Mouse (Mus musculus): ENCODE results near the gene Mrps9.
"Not testable (repeated sequence)": the region's sequence is repeated elsewhere in the genome, so short reads cannot be mapped to it uniquely, and the experiment has no call there.

The Mrps9 gene

GRCm38 (mm10) chr1:42850663-42851397 lies at the start of gene Mrps9:
Gene Mrps9 (plus strand): TSS chr1:42851233.
- DNase-seq (ENCODE audit: inconsistent age in 2 of 2, low spot score in 1 of 2): peak; percentile 98 to 99

GRCm38 (mm10) chr1:42813301-42813845 lies 37.7 kb upstream of the Mrps9 start:
- no peak for DNase-seq (ENCODE audit: inconsistent age in 2 of 2, low spot score in 1 of 2)

GRCm38 (mm10) chr1:42814798-42815619 lies 36.0 kb upstream of the Mrps9 start:
- DNase-seq (ENCODE audit: inconsistent age in 2 of 2, low spot score in 1 of 2): no peak

GRCm38 (mm10) chr1:42851398-42851767 lies 350 bp downstream of the Mrps9 start:
- no peak for DNase-seq (ENCODE audit: inconsistent age in 2 of 2, low spot score in 1 of 2)

- peak in 1 of 2 experiments; percentile 43 for DNase-seq (ENCODE audit: inconsistent age in 2 of 2, low spot score in 1 of 2)
Observed at GRCm38 (mm10) chr1:42851810-42852209, 777 bp downstream of the Mrps9 start.

GRCm38 (mm10) chr1:42864719-42865250 lies 13.8 kb downstream of the Mrps9 start:
- no peak for DNase-seq (ENCODE audit: inconsistent age in 2 of 2, low spot score in 1 of 2)

GRCm38 (mm10) chr1:42865336-42865939 lies 14.4 kb downstream of the Mrps9 start:
- DNase-seq (ENCODE audit: inconsistent age in 2 of 2, low spot score in 1 of 2): peak in 1 of 2 experiments; percentile 16

- peak in 1 of 2 experiments; percentile 79 for DNase-seq (ENCODE audit: inconsistent age in 2 of 2, low spot score in 1 of 2)
Observed at GRCm38 (mm10) chr1:42865986-42866385, 15.0 kb downstream of the Mrps9 start.

GRCm38 (mm10) chr1:42867188-42867587 lies 16.2 kb downstream of the Mrps9 start:
- no peak for DNase-seq (ENCODE audit: inconsistent age in 2 of 2, low spot score in 1 of 2)

- DNase-seq (ENCODE audit: inconsistent age in 2 of 2, low spot score in 1 of 2): no peak
Observed at GRCm38 (mm10) chr1:42874174-42874573, 23.1 kb downstream of the Mrps9 start.

- DNase-seq (ENCODE audit: inconsistent age in 2 of 2, low spot score in 1 of 2): no peak
Observed at GRCm38 (mm10) chr1:42875271-42875670, 24.2 kb downstream of the Mrps9 start.

- DNase-seq (ENCODE audit: inconsistent age in 2 of 2, low spot score in 1 of 2): no peak
Observed at GRCm38 (mm10) chr1:42876463-42877093, 25.5 kb downstream of the Mrps9 start.

GRCm38 (mm10) chr1:42877264-42877663 lies 26.2 kb downstream of the Mrps9 start:
- no peak for DNase-seq (ENCODE audit: inconsistent age in 2 of 2, low spot score in 1 of 2)

GRCm38 (mm10) chr1:42878851-42879250 lies 27.8 kb downstream of the Mrps9 start:
- DNase-seq (ENCODE audit: inconsistent age in 2 of 2, low spot score in 1 of 2): no peak

GRCm38 (mm10) chr1:42882258-42882657 lies 31.2 kb downstream of the Mrps9 start:
- no peak for DNase-seq (ENCODE audit: inconsistent age in 2 of 2, low spot score in 1 of 2)

GRCm38 (mm10) chr1:42883418-42883817 lies 32.4 kb downstream of the Mrps9 start:
- DNase-seq (ENCODE audit: inconsistent age in 2 of 2, low spot score in 1 of 2): not testable (repeated sequence)

GRCm38 (mm10) chr1:42887835-42888234 lies 36.8 kb downstream of the Mrps9 start:
- peak in 1 of 2 experiments; percentile 26 for DNase-seq (ENCODE audit: inconsistent age in 2 of 2, low spot score in 1 of 2)

- peak; percentile 57 to 79 for DNase-seq (ENCODE audit: inconsistent age in 2 of 2, low spot score in 1 of 2)
Observed at GRCm38 (mm10) chr1:42888541-42889349, 37.7 kb downstream of the Mrps9 start.

- peak in 1 of 2 experiments; percentile 44 for DNase-seq (ENCODE audit: inconsistent age in 2 of 2, low spot score in 1 of 2)
Observed at GRCm38 (mm10) chr1:42889421-42889887, 38.4 kb downstream of the Mrps9 start.

- DNase-seq (ENCODE audit: inconsistent age in 2 of 2, low spot score in 1 of 2): no peak
Observed at GRCm38 (mm10) chr1:42894695-42895094, 43.7 kb downstream of the Mrps9 start.
